In the genomic region with DNA sequence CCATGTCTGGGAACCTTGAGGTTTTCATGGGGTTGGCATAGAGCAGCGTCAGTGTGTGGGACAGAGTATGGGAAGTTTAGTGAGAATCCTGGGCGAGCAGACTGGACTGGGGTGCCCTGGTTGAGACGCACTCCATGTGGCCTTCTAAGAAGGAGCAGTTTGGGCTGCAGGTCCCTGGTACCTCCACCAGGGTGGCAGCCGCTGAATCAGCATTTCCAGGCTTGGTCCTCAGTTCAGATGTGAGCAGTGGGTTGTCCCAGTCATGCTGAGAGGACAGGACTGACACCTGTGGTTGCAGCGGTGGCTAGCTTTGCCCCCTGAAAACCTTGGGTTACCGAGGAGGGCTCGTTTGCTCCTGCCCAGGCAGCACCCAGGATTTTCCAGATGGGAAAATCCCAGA, we compare ENCODE assay signal across 22 mouse cellular contexts. TPM values are rescaled to one million over a fixed set of nuclear protein-coding genes. Genes with fewer than 3 reads are reported as not detected.
DNase-seq lines count a peak whose midpoint lies in the region; ATAC-seq and TF ChIP-seq lines count a peak whose summit lies in the region.
"Had no signal": no experiment of that assay in that cellular context is flagged by ENCODE, and none has a peak within 500 bp of the region (broad histone marks: within the 10 kb centered on the region; RNA-seq: fewer than 3 reads in every experiment).

No protein-coding gene starts in this region.

- H3K9ac ChIP-seq in heart, postnatal 0 days (replicated peaks; ENCODE audit: low read depth, low read length) = no peak overlapping the region
- H3K9ac ChIP-seq: forebrain, embryonic 15.5 days; heart, embryonic 13.5 days; limb, embryonic 12.5 days; neural tube, embryonic 12.5 days had no signal

- no peaks in the 10 kb centered on the region for H3K9me3 ChIP-seq in heart, postnatal 0 days (replicated peaks; ENCODE audit: control insufficient read depth, low read length)
- H3K9me3 ChIP-seq: forebrain, embryonic 15.5 days; heart, embryonic 13.5 days; limb, embryonic 12.5 days; midbrain, embryonic 10.5 days; neural tube, embryonic 12.5 days had no signal

- no peak for ATAC-seq in heart, postnatal 0 days (ENCODE audit: insufficient read depth, low read depth)
- ATAC-seq: forebrain, embryonic 15.5 days; inflammation-experienced regulatory T-cells, adult 6 months had no signal

- no peaks in the 10 kb centered on the region for H3K4me1 ChIP-seq in heart, postnatal 0 days (ENCODE audit: control insufficient read depth, insufficient read depth)
- peaks cover 6% of the 10 kb centered on the region; the same call in 1 of the 2 replicates for H3K4me1 ChIP-seq in kidney, adult 2 months (ENCODE audit: control insufficient read depth, insufficient read depth, low read length)
- peaks cover 5% of the 10 kb centered on the region for H3K4me1 ChIP-seq in embryonic fibroblast, embryonic 13.5 days (ENCODE audit: control insufficient read depth, insufficient read depth, low read length)
- H3K4me1 ChIP-seq: forebrain, embryonic 15.5 days; neural tube, embryonic 12.5 days had no signal

- no peak overlapping the region for H3K27ac ChIP-seq in heart, postnatal 0 days (ENCODE audit: low read depth)
- H3K27ac ChIP-seq in kidney, adult 2 months (ENCODE audit: insufficient read depth, low read depth, low read length) = no peak overlapping the region
- peak overlapping the region; percentile 20 for H3K27ac ChIP-seq in embryonic fibroblast, embryonic 13.5 days (ENCODE audit: insufficient read depth, low read length)
- H3K27ac ChIP-seq: forebrain, embryonic 15.5 days; heart, embryonic 13.5 days; limb, embryonic 12.5 days; neural tube, embryonic 12.5 days had no signal

- peaks cover 18% of the 10 kb centered on the region; the same call in 1 of the 2 replicates for H3K27me3 ChIP-seq in heart, postnatal 0 days (ENCODE audit: control insufficient read depth, insufficient read depth, low read length)
- no peaks in the 10 kb centered on the region for H3K27me3 ChIP-seq in kidney, adult 2 months (replicated peaks; ENCODE audit: control insufficient read depth, insufficient read depth, low read length)
- H3K27me3 ChIP-seq: forebrain, embryonic 15.5 days; neural tube, embryonic 12.5 days had no signal

- TF ChIP-seq EP300 in heart, postnatal 0 days (IDR thresholded peaks at IDR 0.05; ENCODE audit: low read depth) = no peak

- no peak for TF ChIP-seq POLR2A in kidney, adult 2 months (IDR thresholded peaks at IDR 0.05; ENCODE audit: low read depth, low read length)
- no peak for TF ChIP-seq POLR2A in embryonic fibroblast, embryonic 13.5 days (IDR thresholded peaks at IDR 0.05; ENCODE audit: low read depth, low read length)

- H3K4me3 ChIP-seq in heart, postnatal 0 days (ENCODE audit: low read depth, low read length) = no peak overlapping the region
- H3K4me3 ChIP-seq in kidney, adult 2 months (ENCODE audit: insufficient read depth, low read depth, low read length) = no peak overlapping the region
- no peak overlapping the region for H3K4me3 ChIP-seq in embryonic fibroblast, embryonic 13.5 days (ENCODE audit: insufficient read depth, low read length)
- H3K4me3 ChIP-seq: erythroblast, embryonic 14.5 days; forebrain, embryonic 15.5 days; heart, embryonic 13.5 days; limb, embryonic 12.5 days; midbrain, embryonic 10.5 days; neural tube, embryonic 12.5 days had no signal

- H3K36me3 ChIP-seq in heart, postnatal 0 days (replicated peaks; ENCODE audit: control insufficient read depth, insufficient read depth, low read length) = no peaks in the 10 kb centered on the region
- no peaks in the 10 kb centered on the region for H3K36me3 ChIP-seq in kidney, adult 2 months (ENCODE audit: control insufficient read depth, insufficient read depth, low read length)
- H3K36me3 ChIP-seq: forebrain, embryonic 15.5 days; heart, embryonic 13.5 days; limb, embryonic 12.5 days; midbrain, embryonic 10.5 days; neural tube, embryonic 12.5 days had no signal

- peak; percentile 10; the same call in 1 of the 2 replicates for TF ChIP-seq CTCF in heart, postnatal 0 days (IDR thresholded peaks at IDR 0.05; ENCODE audit: low read depth)
- TF ChIP-seq CTCF in kidney, adult 2 months (conservative IDR thresholded peaks at IDR 0.05; ENCODE audit: insufficient read depth, insufficient read length, low read depth, low read length) = no peak; the same call in 1 of the 2 replicates
- no peak for TF ChIP-seq CTCF in embryonic fibroblast, embryonic 13.5 days (IDR thresholded peaks at IDR 0.05; ENCODE audit: borderline replicate concordance, insufficient read depth, low read length)

- WGBS in heart, postnatal 0 days = 70% methylated on average over 7 of the region's 7 CpGs
- WGBS in kidney, adult 2 months = 65% methylated on average over 7 of the region's 7 CpGs

- H3K4me2 ChIP-seq in heart, postnatal 0 days (ENCODE audit: low read depth, low read length) = no peak overlapping the region
- H3K4me2 ChIP-seq: forebrain, embryonic 15.5 days; heart, embryonic 13.5 days; limb, embryonic 12.5 days; neural tube, embryonic 12.5 days had no signal

- no peak for DNase-seq in heart, postnatal 0 days (ENCODE audit: low spot score)
- no peak for DNase-seq in heart, adult 9 months (ENCODE audit: low spot score in 2 of 2)
- DNase-seq in kidney, postnatal 14 days = peak; percentile 14
- DNase-seq in kidney, adult 2 months = no peak
- DNase-seq in 3T3-L1 (ENCODE audit: low read depth, low spot score) = peak; percentile 50
- DNase-seq in thymus, postnatal 36 days = no peak
- no peak for DNase-seq in retina, postnatal 1 day
- DNase-seq: B cell, adult 2 months; cerebellum, adult 8-10 months; layer of hippocampus, adult 9-11 months; right cerebral cortex, adult 18-20 months; thymus, postnatal 14 days had no signal

RNA-seq across cellular contexts. Expression of gene Glis1, which starts 33.4 kb away (rescaled TPM):
- not detected in 2 replicates for total RNA-seq in heart, postnatal 0 days (2014; rRNA removed; ENCODE audit: low replicate concordance)
- polyA plus RNA-seq in heart, postnatal 0 days (2015; fragmentation: Nextera tagmentation; extraction: Ambion mirVana) = 0.11 TPM in 1 of 2 replicates, not detected in the other
- polyA plus RNA-seq in kidney, adult 2 months (2012; rRNA removed) = 15.2 and 19.7 TPM in 2 replicates
- 4.9 TPM in 2 replicates for polyA plus RNA-seq in embryonic fibroblast, embryonic 13.5 days (2011; ENCODE audit: insufficient read length, low read depth, missing spikeins)
- total RNA-seq: hematopoietic stem cell, adult 5-6 weeks; monocyte, adult 5-6 weeks had no signal

Comparison
In these comparisons a context has a peak if more than half of its experiments do, and no peak if none do; other contexts are left out.
1. DNase-seq: peak in kidney, postnatal 14 days (single experiment) and 3T3-L1 (single experiment); none in heart, postnatal 0 days (single experiment), heart, adult 9 months (0 of 2), kidney, adult 2 months (single experiment), thymus, postnatal 36 days (0 of 2) and retina, postnatal 1 day (single experiment).